Mouse (Mus musculus) liver, adult 2 months (tissue): ENCODE results near the gene Sema6d.

Source experiments
- CTCF ChIP-seq: fragments of 200-500 bp; IDR thresholded peaks from 2 replicates; pipeline ENCODE4 v1.5.1; 2011; ENCODE audit warnings: low read depth, low read length, control low read depth
- POLR2A ChIP-seq: fragments of 200-500 bp; IDR thresholded peaks from 2 replicates; pipeline ENCODE4 v1.6.1; 2011; ENCODE audit warnings: low read length, control low read depth; ENCODE audit not compliant: insufficient read depth; ENCODE audit errors: extremely low read depth

GRCm38 (mm10) chr2:124601702-124602378 is 512.1 kb downstream of the Sema6d start:
- TF ChIP-seq POLR2A: no peak
- no peak for TF ChIP-seq CTCF
